Mouse (Mus musculus): ENCODE results near the gene Naalad2. TPM values are rescaled to one million over a fixed set of nuclear protein-coding genes. Genes with fewer than 3 reads are reported as not detected.
"Not testable (repeated sequence)": the region's sequence is repeated elsewhere in the genome, so short reads cannot be mapped to it uniquely, and the experiment has no call there.

The Naalad2 gene
- polyA plus RNA-seq, 1 experiment from 2014 or later, result 8.3 TPM

GRCm38 (mm10) chr9:18293026-18293781, 109.6 kb downstream of the Naalad2 start:
- Histone ChIP-seq H3K4me2 (replicated peaks; ENCODE audit: low read depth, low read length) (peak overlapping the region; percentile 87), H3K9ac (replicated peaks; ENCODE audit: low read length) (peak overlapping the region; percentile 99), H3K27ac (ENCODE audit: low read length) (peak overlapping the region; percentile 90; the same call in 1 of the 2 replicates), H3K4me1 (ENCODE audit: insufficient read depth, low read length) (peaks cover 8% of the 10 kb centered on the region), H3K9me3 (ENCODE audit: low read length) (no peaks in the 10 kb centered on the region), H3K36me3 (ENCODE audit: insufficient read depth, low read length) (no peaks in the 10 kb centered on the region), H3K27me3 (ENCODE audit: insufficient read depth, low read length) (no peaks in the 10 kb centered on the region), H3K4me3 (ENCODE audit: low read length) (peak overlapping the region; percentile 98)
- ATAC-seq (ENCODE audit: low FRiP score, low TSS enrichment), result no peak
- 34% methylated on average over 6 of the region's 6 CpGs for WGBS

GRCm38 (mm10) chr9:18292443-18292922, 110.3 kb downstream of the Naalad2 start:
- no peaks in the 10 kb centered on the region for H3K9me3 ChIP-seq (ENCODE audit: low read length)
- peak overlapping the region; percentile 99 for H3K9ac ChIP-seq (replicated peaks; ENCODE audit: low read length)

GRCm38 (mm10) chr9:18291571-18292429, 111.0 kb downstream of the Naalad2 start, which contains the start of gene Chordc1:
Gene Chordc1 (plus strand): TSS chr9:18292125.
- WGBS, result 3% methylated on average over 49 of the region's 49 CpGs
- no peaks in the 10 kb centered on the region for H3K36me3 ChIP-seq (ENCODE audit: insufficient read depth, low read length)
- H3K4me1 ChIP-seq (ENCODE audit: insufficient read depth, low read length), result peaks cover 8% of the 10 kb centered on the region
- no peaks in the 10 kb centered on the region for H3K27me3 ChIP-seq (ENCODE audit: insufficient read depth, low read length)
- ATAC-seq (ENCODE audit: low FRiP score, low TSS enrichment), result peak; percentile 99
- H3K9me3 ChIP-seq (ENCODE audit: low read length), result no peaks in the 10 kb centered on the region
- H3K4me2 ChIP-seq (replicated peaks; ENCODE audit: low read depth, low read length), result peak within 1 kb of the TSS; percentile 87
- H3K4me3 ChIP-seq (ENCODE audit: low read length), result peak within 1 kb of the TSS; percentile 98
- H3K9ac ChIP-seq (replicated peaks; ENCODE audit: low read length), result peak within 1 kb of the TSS; percentile 99
- peak within 1 kb of the TSS; percentile 90 for H3K27ac ChIP-seq (ENCODE audit: low read length)

More at GRCm38 (mm10) chr9:18292443-18292922, 110.3 kb downstream of the Naalad2 start:
- peaks cover 8% of the 10 kb centered on the region for H3K4me1 ChIP-seq (ENCODE audit: insufficient read depth, low read length)
- peak overlapping the region; percentile 98 for H3K4me3 ChIP-seq (ENCODE audit: low read length)
- peak; percentile 69 for ATAC-seq (ENCODE audit: low FRiP score, low TSS enrichment)
- no peaks in the 10 kb centered on the region for H3K27me3 ChIP-seq (ENCODE audit: insufficient read depth, low read length)
- peak overlapping the region; percentile 90 for H3K27ac ChIP-seq (ENCODE audit: low read length)
- WGBS, result under 1% methylated on average over 24 of the region's 24 CpGs
- H3K36me3 ChIP-seq (ENCODE audit: insufficient read depth, low read length), result no peaks in the 10 kb centered on the region
- peak overlapping the region; percentile 87 for H3K4me2 ChIP-seq (replicated peaks; ENCODE audit: low read depth, low read length)

- H3K27ac ChIP-seq (ENCODE audit: low read length); ATAC-seq (ENCODE audit: low FRiP score, low TSS enrichment); H3K9ac ChIP-seq (replicated peaks; ENCODE audit: low read length); H3K4me1 ChIP-seq (ENCODE audit: insufficient read depth, low read length); H3K4me3 ChIP-seq (ENCODE audit: low read length); H3K36me3 ChIP-seq (ENCODE audit: insufficient read depth, low read length); H3K9me3 ChIP-seq (ENCODE audit: low read length); H3K4me2 ChIP-seq (replicated peaks; ENCODE audit: low read depth, low read length); H3K27me3 ChIP-seq (ENCODE audit: insufficient read depth, low read length): not testable (repeated sequence)
- WGBS, result 26% methylated on average over 5 of the region's 5 CpGs
Observed at GRCm38 (mm10) chr9:18278693-18279092, 124.1 kb downstream of the Naalad2 start.

- Histone ChIP-seq H3K4me3 (ENCODE audit: low read length) (no peak overlapping the region), H3K36me3 (ENCODE audit: insufficient read depth, low read length) (no peaks in the 10 kb centered on the region), H3K4me1 (ENCODE audit: insufficient read depth, low read length) (no peaks in the 10 kb centered on the region), H3K9ac (replicated peaks; ENCODE audit: low read length) (no peak overlapping the region), H3K4me2 (replicated peaks; ENCODE audit: low read depth, low read length) (no peak overlapping the region), H3K9me3 (ENCODE audit: low read length) (no peaks in the 10 kb centered on the region), H3K27me3 (ENCODE audit: insufficient read depth, low read length) (no peaks in the 10 kb centered on the region), H3K27ac (ENCODE audit: low read length) (no peak overlapping the region)
- 41% methylated on average over 1 of the region's 1 CpGs for WGBS
- no peak for ATAC-seq (ENCODE audit: low FRiP score, low TSS enrichment)
Observed at GRCm38 (mm10) chr9:18277497-18277896, 125.3 kb downstream of the Naalad2 start.

GRCm38 (mm10) chr9:18276844-18277243, 126.0 kb downstream of the Naalad2 start:
- no peaks in the 10 kb centered on the region for H3K36me3 ChIP-seq (ENCODE audit: insufficient read depth, low read length)
- H3K9ac ChIP-seq (replicated peaks; ENCODE audit: low read length), result no peak overlapping the region
- WGBS, result 51% methylated on average over 2 of the region's 2 CpGs
- no peak overlapping the region for H3K27ac ChIP-seq (ENCODE audit: low read length)
- no peak overlapping the region for H3K4me2 ChIP-seq (replicated peaks; ENCODE audit: low read depth, low read length)
- no peaks in the 10 kb centered on the region for H3K4me1 ChIP-seq (ENCODE audit: insufficient read depth, low read length)
- H3K9me3 ChIP-seq (ENCODE audit: low read length), result no peaks in the 10 kb centered on the region
- no peak overlapping the region for H3K4me3 ChIP-seq (ENCODE audit: low read length)
- ATAC-seq (ENCODE audit: low FRiP score, low TSS enrichment), result no peak
- H3K27me3 ChIP-seq (ENCODE audit: insufficient read depth, low read length), result no peaks in the 10 kb centered on the region

GRCm38 (mm10) chr9:18275901-18276300, 126.9 kb downstream of the Naalad2 start:
- Histone ChIP-seq H3K9me3 (ENCODE audit: low read length) (no peaks in the 10 kb centered on the region), H3K36me3 (ENCODE audit: insufficient read depth, low read length) (no peaks in the 10 kb centered on the region), H3K4me2 (replicated peaks; ENCODE audit: low read depth, low read length) (no peak overlapping the region), H3K4me3 (ENCODE audit: low read length) (no peak overlapping the region), H3K4me1 (ENCODE audit: insufficient read depth, low read length) (no peaks in the 10 kb centered on the region), H3K27ac (ENCODE audit: low read length) (no peak overlapping the region), H3K9ac (replicated peaks; ENCODE audit: low read length) (no peak overlapping the region), H3K27me3 (ENCODE audit: insufficient read depth, low read length) (no peaks in the 10 kb centered on the region)
- WGBS, result 96% methylated on average over 1 of the region's 1 CpGs
- no peak for ATAC-seq (ENCODE audit: low FRiP score, low TSS enrichment)

Other genes with a start within 250 kb of the Naalad2 start
- gene Chordc1, start 110.9 kb downstream of the Naalad2 start, polyA plus RNA-seq (2015; fragmentation: Nextera tagmentation; extraction: Ambion mirVana), result 122 and 131 TPM in 2 replicates
- not detected in 2 replicates for gene Ubtfl1, start 1.4 kb upstream of the Naalad2 start, polyA plus RNA-seq (2015; fragmentation: Nextera tagmentation; extraction: Ambion mirVana)
- not detected in 2 replicates for gene Mbd3l2, start 27.7 kb upstream of the Naalad2 start, polyA plus RNA-seq (2015; fragmentation: Nextera tagmentation; extraction: Ambion mirVana)
- 6.2 and 6.7 TPM in 2 replicates for gene Zfp558, start 75.3 kb upstream of the Naalad2 start, polyA plus RNA-seq (2015; fragmentation: Nextera tagmentation; extraction: Ambion mirVana)
- not detected in 2 replicates for gene Mbd3l1, start 75.4 kb upstream of the Naalad2 start, polyA plus RNA-seq (2015; fragmentation: Nextera tagmentation; extraction: Ambion mirVana)